Mouse (Mus musculus): Measurements from ENCODE around the gene Mrpl48. TPM values are rescaled to one million over a fixed set of nuclear protein-coding genes. Genes with fewer than 3 reads are reported as not detected.
A peak's percentile ranks its signal among the peaks of the same experiment; 100 is the strongest.

Mrpl48 gene
- total RNA-seq, 2 experiments from 2014 or later, result 70.4 to 74.7 TPM

- peak; percentile 83 to 90 for DNase-seq (ENCODE audit: low spot score in 2 of 2)
Measured at GRCm38 (mm10) chr7:100536804-100537518, 71.1 kb downstream of the Mrpl48 start, which contains the start of gene Coa4. Coa4 (plus strand) TSS chr7:100537071.

- DNase-seq (ENCODE audit: low spot score in 2 of 2), result no peak
Measured at GRCm38 (mm10) chr7:100535831-100536230, 72.3 kb downstream of the Mrpl48 start.

- DNase-seq (ENCODE audit: low spot score in 2 of 2), result no peak
Measured at GRCm38 (mm10) chr7:100534216-100534615, 73.9 kb downstream of the Mrpl48 start.

GRCm38 (mm10) chr7:100533503-100533902, 74.6 kb downstream of the Mrpl48 start:
- DNase-seq (ENCODE audit: low spot score in 2 of 2), result no peak

GRCm38 (mm10) chr7:100530766-100531165, 77.3 kb downstream of the Mrpl48 start:
- no peak for DNase-seq (ENCODE audit: low spot score in 2 of 2)

- DNase-seq (ENCODE audit: low spot score in 2 of 2), result no peak
Measured at GRCm38 (mm10) chr7:100524669-100525068, 83.4 kb downstream of the Mrpl48 start.

GRCm38 (mm10) chr7:100522222-100522621, 85.9 kb downstream of the Mrpl48 start:
- DNase-seq (ENCODE audit: low spot score in 2 of 2), result no peak

GRCm38 (mm10) chr7:100520663-100521285, 87.3 kb downstream of the Mrpl48 start:
- peak; percentile 73 to 83 for DNase-seq (ENCODE audit: low spot score in 2 of 2)

GRCm38 (mm10) chr7:100520204-100520603, 87.9 kb downstream of the Mrpl48 start:
- DNase-seq (ENCODE audit: low spot score in 2 of 2), result no peak

- peak in 1 of 2 experiments; percentile 44 for DNase-seq (ENCODE audit: low spot score in 2 of 2)
Measured at GRCm38 (mm10) chr7:100514573-100514972, 93.5 kb downstream of the Mrpl48 start, which contains the start of gene Dnajb13. Dnajb13 (minus strand) TSS chr7:100514960.

- no peak for DNase-seq (ENCODE audit: low spot score in 2 of 2)
Measured at GRCm38 (mm10) chr7:100511602-100512001, 96.5 kb downstream of the Mrpl48 start.

- no peak for DNase-seq (ENCODE audit: low spot score in 2 of 2)
Measured at GRCm38 (mm10) chr7:100508670-100509069, 99.4 kb downstream of the Mrpl48 start.

- no peak for DNase-seq (ENCODE audit: low spot score in 2 of 2)
Measured at GRCm38 (mm10) chr7:100506494-100506893, 101.6 kb downstream of the Mrpl48 start.

- no peak for DNase-seq (ENCODE audit: low spot score in 2 of 2)
Measured at GRCm38 (mm10) chr7:100504740-100505487, 103.2 kb downstream of the Mrpl48 start.

- DNase-seq (ENCODE audit: low spot score in 2 of 2), result no peak
Measured at GRCm38 (mm10) chr7:100503076-100503475, 105.0 kb downstream of the Mrpl48 start.

GRCm38 (mm10) chr7:100502374-100502922, 105.7 kb downstream of the Mrpl48 start:
- DNase-seq (ENCODE audit: low spot score in 2 of 2), result no peak

GRCm38 (mm10) chr7:100501844-100502373, 106.2 kb downstream of the Mrpl48 start:
- no peak for DNase-seq (ENCODE audit: low spot score in 2 of 2)

GRCm38 (mm10) chr7:100501027-100501843, 106.9 kb downstream of the Mrpl48 start:
- no peak for DNase-seq (ENCODE audit: low spot score in 2 of 2)

- no peak for DNase-seq (ENCODE audit: low spot score in 2 of 2)
Measured at GRCm38 (mm10) chr7:100500276-100500977, 107.7 kb downstream of the Mrpl48 start.

- no peak for DNase-seq (ENCODE audit: low spot score in 2 of 2)
Measured at GRCm38 (mm10) chr7:100499465-100499864, 108.6 kb downstream of the Mrpl48 start.
